Mouse (Mus musculus) kidney, postnatal 10 days (tissue): ENCODE measurements around the gene Olfr770.
"Not testable (repeated sequence)": the region's sequence is repeated elsewhere in the genome, so short reads cannot be mapped to it uniquely, and the experiment has no call there.

Source experiments
- DNase-seq: peaks from one replicate; pipeline ENCODE4 v3.0.0; 2021; ENCODE audit warnings: mixed read lengths

The Olfr770 gene

DNA sequence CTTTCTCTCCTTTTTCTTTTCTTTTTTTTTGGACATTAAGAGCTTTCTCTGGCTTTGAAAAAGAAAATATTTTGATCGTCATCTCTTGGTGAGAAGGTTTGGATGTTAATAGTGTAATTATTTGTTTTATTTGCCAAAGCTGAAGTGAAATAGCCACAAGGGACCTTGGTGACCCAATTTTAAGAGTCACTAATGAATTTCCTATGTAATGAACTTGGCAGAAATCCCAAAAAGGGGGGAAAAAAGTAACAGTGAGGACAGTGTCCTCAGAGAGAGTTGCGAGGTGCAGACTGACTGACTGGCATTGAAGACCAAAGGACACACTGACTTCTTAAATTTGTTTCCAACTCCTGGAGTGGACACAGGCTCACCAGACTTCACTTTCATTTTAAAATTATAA, at the start of gene Olfr770:
Gene Olfr770, minus strand, starts transcription at position 101 of the 400 bp plus-strand sequence.
- DNase-seq, result no peak

DNA sequence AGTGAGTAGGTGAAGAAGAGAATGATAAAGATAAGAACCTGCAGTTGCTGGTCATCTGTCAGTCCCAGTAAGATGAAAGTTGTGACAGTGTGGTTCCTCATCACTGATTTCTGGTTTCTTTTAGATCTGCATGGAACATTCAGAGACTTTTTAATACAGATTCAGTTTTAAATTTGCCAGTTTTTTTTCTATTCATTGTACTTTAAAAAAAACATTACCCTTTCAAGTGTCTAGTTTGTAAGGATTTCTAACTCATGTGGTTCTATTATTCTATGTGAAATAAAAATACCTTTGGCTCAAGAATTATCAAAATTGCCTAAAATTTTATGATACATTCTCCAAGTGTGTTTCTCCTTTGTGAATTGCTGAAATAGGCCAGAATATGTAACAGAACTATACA, 48.5 kb upstream of the Olfr770 start, which contains the start of gene Olfr773:
Gene Olfr773, minus strand, starts transcription at position 101 of the 400 bp plus-strand sequence.
- DNase-seq, result not testable (repeated sequence)

DNA sequence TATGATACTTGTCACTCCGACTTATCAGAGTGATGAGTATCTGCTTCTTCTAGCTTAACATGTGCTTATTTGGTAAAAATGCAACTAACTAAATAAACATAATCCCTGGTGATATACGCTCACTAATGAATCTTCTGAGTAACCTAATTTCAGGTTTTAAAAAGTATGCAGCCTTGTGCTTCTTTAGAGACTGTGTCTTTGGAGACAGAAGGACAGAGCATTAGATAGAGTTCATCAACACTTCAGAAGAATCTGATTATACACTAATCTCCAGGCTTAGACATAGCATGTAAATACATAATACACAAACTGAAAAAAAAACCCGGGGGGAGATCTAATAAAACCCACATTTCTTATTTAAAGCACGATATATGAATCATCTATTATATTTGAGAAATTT, 39.0 kb upstream of the Olfr770 start, which contains the start of gene Olfr772:
Gene Olfr772, minus strand, starts transcription at position 101 of the 400 bp plus-strand sequence.
- not testable (repeated sequence) for DNase-seq

DNA sequence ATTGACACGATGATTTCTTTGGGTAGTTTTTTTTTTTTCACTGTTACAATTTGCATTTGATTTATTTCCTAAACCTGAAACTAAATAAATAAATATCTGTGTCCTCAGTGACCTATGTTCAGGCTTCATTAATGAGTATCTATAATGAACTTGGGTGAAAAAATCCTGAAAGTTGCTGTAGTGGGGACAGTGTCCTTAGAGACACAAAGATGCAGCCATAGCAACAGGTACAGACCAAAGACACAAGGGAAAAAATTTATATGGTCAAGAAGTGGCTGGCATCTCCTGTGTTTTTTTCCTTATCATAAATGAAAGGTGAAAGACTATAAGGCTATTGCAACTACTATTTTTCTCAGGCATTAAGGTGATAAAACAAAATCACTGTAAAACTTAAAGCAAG, 25.9 kb upstream of the Olfr770 start, which contains the start of gene Olfr771:
Gene Olfr771, minus strand, starts transcription at position 101 of the 400 bp plus-strand sequence.
- DNase-seq, result no peak

DNA sequence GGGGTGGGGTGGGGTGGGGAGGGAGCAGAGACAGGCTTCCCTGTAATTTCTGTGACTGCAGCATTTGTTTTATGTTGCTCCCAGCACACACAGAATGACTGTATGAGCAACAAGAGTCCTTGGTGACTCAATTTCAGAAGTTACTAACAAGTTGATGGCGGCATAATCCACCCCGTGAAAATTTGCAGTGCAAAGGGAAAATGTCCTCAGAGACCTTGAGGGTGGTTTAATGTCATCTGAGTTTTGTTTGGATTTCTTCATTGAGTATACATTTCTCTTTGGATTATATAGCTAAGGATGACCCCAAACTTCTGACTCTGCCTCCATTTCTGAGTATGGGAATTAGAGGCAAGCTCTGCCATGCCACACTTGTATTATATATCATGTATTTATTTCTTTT, 21.0 kb downstream of the Olfr770 start, which contains the start of gene Olfr769:
Gene Olfr769, minus strand, starts transcription at position 101 of the 400 bp plus-strand sequence.
- no peak for DNase-seq

DNA sequence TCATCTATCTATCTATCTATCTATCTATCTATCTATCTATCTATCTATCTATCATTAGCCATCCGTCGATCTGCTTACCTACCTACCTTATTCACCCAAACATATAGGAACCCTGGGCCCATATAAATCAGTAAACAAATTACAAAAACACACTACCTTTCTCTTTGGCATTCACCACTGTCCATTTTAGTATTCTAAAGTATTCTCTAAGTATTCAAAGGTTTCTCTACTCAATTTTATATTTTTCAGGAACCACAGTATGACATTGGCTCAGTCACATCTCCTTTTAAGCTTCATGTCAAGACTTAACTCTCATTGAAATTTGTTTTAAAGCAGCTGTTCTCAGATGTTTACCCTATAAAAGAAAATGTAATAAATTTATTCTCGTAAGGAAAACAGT, 23.7 kb downstream of the Olfr770 start:
- DNase-seq, result no peak

DNA sequence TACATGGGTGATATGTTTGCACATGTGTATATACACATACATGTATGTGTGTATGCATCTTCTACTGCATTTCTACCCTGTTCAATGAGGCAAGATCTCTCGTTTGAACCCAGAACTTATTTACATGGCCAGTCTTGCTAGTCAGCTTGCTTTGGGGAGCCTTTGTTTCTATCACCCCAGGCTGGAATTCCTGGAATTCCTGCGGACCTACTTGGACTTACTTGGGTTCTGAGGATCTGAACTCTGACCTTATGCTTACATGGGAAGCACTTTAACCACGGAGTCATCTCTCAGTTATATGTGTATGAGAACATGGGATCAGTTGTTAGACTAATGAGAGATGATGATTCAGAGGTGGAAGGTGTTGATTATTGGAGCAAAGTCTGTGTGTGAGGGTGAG, 37.6 kb downstream of the Olfr770 start:
- DNase-seq, result no peak

DNA sequence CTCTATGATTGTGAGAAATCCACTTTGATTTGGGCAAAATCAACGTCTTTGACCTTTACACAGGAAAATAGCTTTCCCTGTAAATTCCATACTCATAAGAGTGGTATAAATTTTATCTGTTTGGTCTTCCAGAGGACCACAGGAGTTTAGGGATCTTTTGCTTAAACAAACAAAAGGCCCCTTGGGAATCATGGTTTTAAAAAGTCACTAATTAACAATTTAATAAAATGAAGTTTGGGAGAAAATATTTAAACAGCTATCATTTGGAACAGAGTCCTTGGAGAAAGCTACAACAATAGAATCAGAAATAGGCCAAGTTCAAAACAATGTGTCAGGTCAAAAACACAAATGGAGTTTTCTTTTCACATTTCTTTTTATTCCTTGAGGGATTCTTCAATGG, 39.5 kb downstream of the Olfr770 start, which contains the start of gene Olfr768:
Gene Olfr768, minus strand, starts transcription at position 101 of the 400 bp plus-strand sequence.
- no peak for DNase-seq

DNA sequence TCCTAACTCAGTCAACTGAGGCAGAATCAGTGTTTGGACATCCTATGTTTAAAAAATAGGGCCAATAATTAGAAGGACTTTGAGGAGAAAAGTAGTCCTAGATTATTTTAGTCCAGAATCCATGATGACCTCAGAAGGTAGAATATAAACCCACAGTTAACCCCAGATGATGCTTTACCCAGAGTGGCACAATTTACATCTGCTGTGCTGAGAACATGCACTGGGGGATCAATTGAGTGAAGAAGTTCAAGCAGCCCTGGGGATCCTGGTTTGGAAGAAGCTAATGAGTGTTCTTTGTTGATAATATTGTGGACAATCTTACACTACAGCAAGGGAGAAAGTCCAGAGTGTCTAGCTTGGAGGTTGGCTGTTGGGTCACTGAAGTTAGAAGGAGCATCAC, 56.0 kb downstream of the Olfr770 start, which contains the start of gene Olfr767:
Gene Olfr767, minus strand, starts transcription at position 101 of the 400 bp plus-strand sequence.
- DNase-seq, result not testable (repeated sequence)
